Mouse (Mus musculus) spleen, postnatal 14 days (tissue): ENCODE measurements at regions not wholly inside any gene's neighbourhood (a gene's known extent, or its start where the extent isn't known, plus 50 kb on each side); places are given as distances from the start of the nearest gene placed in this dataset.

Experiments used
- DNase-seq, 2 experiments: peaks; one replicate each; pipeline ENCODE4 v3.0.0; 2021 to 2022; ENCODE audit warnings: low spot score in 2 of 2

DNA sequence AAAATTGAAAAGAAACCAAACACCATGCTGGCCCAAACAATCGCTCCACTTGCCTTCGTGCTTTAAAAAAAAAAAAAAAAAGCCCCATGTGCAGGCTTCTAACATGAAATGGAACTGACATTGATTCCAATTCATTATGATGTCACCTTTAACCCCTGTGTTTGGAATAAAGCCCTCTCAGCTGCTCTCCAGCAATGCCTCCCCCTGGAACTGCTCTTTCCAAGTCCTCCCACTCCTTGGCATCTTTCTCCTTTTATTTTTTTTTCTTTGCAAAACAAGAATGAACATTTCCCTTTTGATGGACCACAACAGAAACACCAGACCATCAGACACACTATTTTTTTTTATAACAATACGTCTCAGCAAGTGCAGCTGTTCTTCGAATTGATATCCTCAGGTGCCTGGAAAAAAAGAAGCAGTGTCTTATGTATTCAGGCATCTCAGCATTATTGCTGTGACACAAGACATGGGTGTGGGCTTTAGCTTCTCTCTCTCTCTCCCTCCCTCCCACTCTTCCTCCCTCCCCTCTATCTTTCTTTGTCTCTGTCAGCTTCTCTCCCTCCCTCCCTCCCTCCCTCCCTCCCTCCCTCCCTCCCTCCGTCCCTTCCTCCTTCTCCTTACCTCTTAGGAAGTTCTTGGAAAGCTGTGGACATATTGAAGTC lies 152.3 kb upstream of the Pitrm1 start:
- DNase-seq, result no peak

DNA sequence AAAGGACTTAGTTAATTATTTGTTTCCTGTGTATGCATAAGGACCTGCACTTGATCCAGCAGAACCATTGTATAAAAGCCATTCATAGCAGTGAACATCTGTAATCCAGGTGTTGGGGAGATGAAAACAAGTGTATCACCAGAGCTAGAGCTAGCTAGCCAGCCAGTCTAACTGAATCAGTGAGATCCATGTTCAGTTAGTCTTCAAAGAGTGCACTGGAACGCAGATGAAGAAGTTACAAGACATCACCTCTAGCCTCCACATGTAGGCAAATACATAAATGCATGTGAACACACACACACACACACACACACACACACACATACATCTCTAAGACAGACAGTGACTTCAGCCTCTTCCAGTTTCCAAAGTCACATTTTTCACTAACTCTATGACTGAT lies 150.3 kb upstream of the Pitrm1 start:
- no peak for DNase-seq

GRCm38 (mm10) chr13:6431821-6432220 lies 116.1 kb upstream of the Pitrm1 start:
- no peak for DNase-seq

GRCm38 (mm10) chr13:6446976-6447375 lies 101.0 kb upstream of the Pitrm1 start:
- DNase-seq, result no peak

- no peak for DNase-seq
Measured at GRCm38 (mm10) chr13:6461363-6461762, 86.6 kb upstream of the Pitrm1 start.

DNA sequence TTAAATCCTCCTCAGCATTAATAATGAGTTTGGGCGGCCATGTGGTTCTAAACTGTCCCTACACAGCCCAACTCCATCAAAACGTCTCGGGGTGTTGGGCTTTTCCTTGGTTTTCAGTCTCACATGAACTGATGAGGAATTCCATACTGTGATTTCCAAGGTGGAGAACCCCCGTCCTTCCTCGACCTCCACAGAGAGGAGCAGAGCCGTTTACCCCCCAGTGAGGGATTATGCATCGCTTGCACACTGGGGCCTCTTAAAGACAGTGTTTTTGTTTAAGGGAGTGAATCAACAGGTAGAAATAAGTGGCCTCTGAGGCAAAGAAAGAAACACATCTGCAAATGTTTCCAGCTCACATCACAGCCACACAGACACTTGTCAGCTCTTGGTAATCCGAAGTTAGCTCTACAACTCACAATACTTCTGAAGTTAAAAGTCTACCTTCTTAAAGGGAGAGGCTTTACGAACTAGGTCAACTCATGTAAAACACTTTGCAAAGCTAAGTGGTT lies 82.0 kb upstream of the Pitrm1 start:
- no peak for DNase-seq

GRCm38 (mm10) chr13:6469446-6470227 lies 78.3 kb upstream of the Pitrm1 start:
- no peak for DNase-seq

DNA sequence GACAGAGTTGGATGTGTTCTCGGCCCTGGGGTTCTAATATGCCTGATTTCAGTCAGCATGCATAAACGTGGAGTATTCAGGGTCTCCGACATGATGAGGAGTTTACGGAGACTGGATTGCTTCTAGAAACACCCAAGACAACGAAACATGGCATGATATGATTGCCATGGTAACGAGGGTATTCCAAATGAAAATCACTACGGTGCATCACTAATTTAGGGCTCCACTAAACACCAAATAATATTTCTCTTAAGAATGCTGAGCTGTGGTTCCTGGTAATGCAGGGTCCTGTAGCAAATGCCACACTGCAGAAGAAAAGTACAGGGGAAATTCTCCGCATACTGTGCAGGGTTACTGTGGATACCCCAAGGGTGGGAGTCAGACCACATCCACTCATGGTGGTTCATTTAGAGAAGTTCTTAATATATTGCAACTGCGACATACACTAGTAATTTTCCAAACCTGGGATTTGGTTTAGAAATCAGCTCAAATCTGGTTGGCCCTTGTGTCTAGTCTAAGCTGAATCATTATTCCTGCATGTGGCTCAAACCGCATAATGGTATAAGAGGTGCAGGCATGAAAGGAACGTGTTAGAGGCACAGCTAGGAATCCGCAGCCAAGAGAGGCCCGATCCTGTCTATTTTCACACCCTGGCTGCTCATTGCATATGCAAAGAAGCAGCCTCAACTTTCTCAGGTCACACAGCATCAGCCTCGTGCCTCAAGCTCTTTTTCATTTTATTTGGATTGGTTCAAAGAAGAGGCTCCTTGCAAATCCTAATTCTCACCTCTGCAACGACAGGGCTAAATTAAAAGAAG lies 77.5 kb upstream of the Pitrm1 start:
- no peak for DNase-seq

DNA sequence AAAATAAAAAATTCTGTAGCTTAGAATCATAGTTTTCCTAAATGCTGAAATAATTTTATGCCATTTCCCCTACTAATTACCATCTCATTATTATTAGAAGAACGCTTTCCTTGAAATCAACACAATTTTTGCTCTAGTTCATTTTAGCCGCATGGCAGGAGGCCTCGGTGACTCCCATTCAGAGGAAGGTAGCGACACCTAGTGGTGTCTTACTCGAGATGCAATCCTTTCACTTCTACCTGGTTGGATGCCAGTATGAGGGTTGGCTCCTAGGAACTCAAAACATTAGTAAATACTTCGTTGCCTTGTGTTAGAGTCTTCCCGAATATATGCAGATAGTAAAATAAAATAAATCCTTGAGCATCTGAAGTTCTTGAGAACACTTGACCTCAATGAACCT lies 76.3 kb upstream of the Pitrm1 start:
- peak in 1 of 2 experiments; percentile 21 for DNase-seq

GRCm38 (mm10) chr13:6473401-6474190 lies 74.4 kb upstream of the Pitrm1 start:
- DNase-seq, result no peak

GRCm38 (mm10) chr13:6479667-6480066 lies 68.3 kb upstream of the Pitrm1 start:
- DNase-seq, result no peak

- no peak for DNase-seq
Measured at GRCm38 (mm10) chr13:6484418-6484817, 63.5 kb upstream of the Pitrm1 start.

- DNase-seq, result no peak
Measured at GRCm38 (mm10) chr13:6487837-6488236, 60.1 kb upstream of the Pitrm1 start.

DNA sequence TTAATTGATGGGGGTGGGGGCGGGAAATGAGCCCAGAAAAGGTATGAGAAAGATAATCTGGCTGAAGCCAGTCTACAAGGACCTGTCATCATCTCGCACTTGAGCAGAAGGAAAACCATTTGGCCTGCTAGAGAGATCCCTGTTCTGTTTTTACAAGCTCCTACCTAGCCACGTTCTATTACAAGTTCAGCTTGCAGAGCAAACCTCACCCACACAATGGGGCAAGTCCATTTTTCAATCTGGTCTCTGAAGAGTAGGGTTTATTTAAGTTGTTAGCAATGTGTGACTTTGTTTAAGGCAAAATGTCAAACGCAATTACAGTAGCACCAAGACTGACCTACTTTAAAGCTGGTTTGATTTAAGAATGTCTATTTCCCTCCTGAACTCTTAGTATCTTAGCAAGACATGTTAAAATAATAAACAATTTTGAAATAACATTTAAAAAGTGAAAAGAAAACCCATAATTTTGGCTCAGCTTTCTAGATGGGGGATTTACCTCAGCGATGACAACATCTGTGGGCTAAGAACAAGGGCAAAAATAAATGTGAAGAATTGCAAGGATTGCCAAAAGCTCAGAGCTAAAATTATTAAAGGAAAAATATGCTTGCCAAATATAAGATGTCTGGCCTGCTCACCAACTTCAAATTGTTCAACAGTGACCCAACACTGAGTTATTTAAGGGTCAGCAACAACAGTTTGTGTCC lies 54.9 kb upstream of the Pitrm1 start:
- no peak for DNase-seq
